Mouse (Mus musculus): Measurements from ENCODE around the gene Pld1. TPM values are rescaled to one million over a fixed set of nuclear protein-coding genes. Genes with fewer than 3 reads are reported as not detected.

The Pld1 gene
- polyA plus RNA-seq, 1 experiment from 2014 or later = 5.0 TPM

DNA sequence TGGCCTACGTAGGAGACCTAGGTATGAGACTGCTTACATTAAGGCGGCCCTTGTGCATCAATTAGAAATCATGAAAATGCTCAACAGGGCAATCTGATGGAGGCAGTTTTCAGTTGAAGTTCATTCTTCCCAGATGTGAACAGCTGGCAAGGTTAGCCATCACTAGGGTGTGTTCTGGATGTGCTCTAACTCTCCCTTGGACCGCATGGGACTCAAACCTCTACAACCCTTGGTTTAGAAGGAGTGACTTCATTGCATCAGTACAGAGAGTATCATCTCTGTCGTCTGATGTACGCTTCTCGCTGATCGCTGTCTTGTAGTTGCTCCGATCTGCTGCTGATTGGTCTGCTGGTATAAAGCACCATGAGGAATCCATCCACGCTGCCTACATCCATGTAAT lies 157.0 kb downstream of the Pld1 start:
- no peak overlapping the region for H3K9ac ChIP-seq (ENCODE audit: low read depth, low read length)
- ATAC-seq (replicated peaks; ENCODE audit: low FRiP score, low read depth) (no peak), DNase-seq (ENCODE audit: low spot score) (no peak)
- no peak overlapping the region for H3K27ac ChIP-seq
- H3K9me3 ChIP-seq (replicated peaks; ENCODE audit: low read length) = no peaks in the 10 kb centered on the region
- TF ChIP-seq CTCF (IDR thresholded peaks at IDR 0.05; ENCODE audit: low read depth) = no peak
- no peaks in the 10 kb centered on the region for H3K4me1 ChIP-seq (replicated peaks; ENCODE audit: insufficient read depth, low read length)
- 95% methylated on average over 9 of the region's 9 CpGs for WGBS
- no peaks in the 10 kb centered on the region for H3K27me3 ChIP-seq (ENCODE audit: insufficient read depth, low read length)
- H3K36me3 ChIP-seq (ENCODE audit: insufficient read depth, low read length) = no peaks in the 10 kb centered on the region
- no peak overlapping the region for H3K4me2 ChIP-seq (ENCODE audit: low read length)
- H3K4me3 ChIP-seq (replicated peaks; ENCODE audit: low read depth, low read length) = no peak overlapping the region

DNA sequence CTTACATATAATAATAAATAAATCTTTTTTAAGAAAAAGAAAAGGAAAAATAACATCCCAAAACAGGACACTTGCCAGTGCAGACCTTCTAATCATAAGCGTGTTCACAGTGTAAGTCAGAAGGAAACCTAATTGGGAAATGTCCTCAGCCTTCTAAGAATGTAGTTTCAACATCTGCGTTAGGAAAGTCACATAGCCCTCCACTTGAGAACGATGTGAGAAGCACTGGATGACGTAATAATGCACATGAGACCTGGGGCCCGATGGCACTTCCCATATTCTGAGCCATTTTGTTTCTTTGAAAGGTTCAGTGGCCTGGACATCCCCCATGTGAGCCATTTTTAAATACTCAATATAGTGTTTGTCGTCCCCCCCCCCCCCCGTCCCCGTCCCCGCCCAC lies 160.7 kb downstream of the Pld1 start:
- H3K4me2 ChIP-seq (ENCODE audit: low read length) = no peak overlapping the region
- no peak overlapping the region for H3K4me3 ChIP-seq (replicated peaks; ENCODE audit: low read depth, low read length)
- 88% methylated on average over 9 of the region's 9 CpGs for WGBS
- ATAC-seq (replicated peaks; ENCODE audit: low FRiP score, low read depth) (no peak), DNase-seq (ENCODE audit: low spot score) (no peak)
- H3K9me3 ChIP-seq (replicated peaks; ENCODE audit: low read length) = no peaks in the 10 kb centered on the region
- no peaks in the 10 kb centered on the region for H3K27me3 ChIP-seq (ENCODE audit: insufficient read depth, low read length)
- H3K27ac ChIP-seq = no peak overlapping the region
- no peak overlapping the region for H3K9ac ChIP-seq (ENCODE audit: low read depth, low read length)
- TF ChIP-seq CTCF (IDR thresholded peaks at IDR 0.05; ENCODE audit: low read depth) = no peak
- no peaks in the 10 kb centered on the region for H3K4me1 ChIP-seq (replicated peaks; ENCODE audit: insufficient read depth, low read length)
- H3K36me3 ChIP-seq (ENCODE audit: insufficient read depth, low read length) = no peaks in the 10 kb centered on the region

GRCm38 (mm10) chr3:28104992-28105391 lies 166.5 kb downstream of the Pld1 start:
- H3K4me1 ChIP-seq (replicated peaks; ENCODE audit: insufficient read depth, low read length) = no peaks in the 10 kb centered on the region
- ATAC-seq (replicated peaks; ENCODE audit: low FRiP score, low read depth) (no peak), DNase-seq (ENCODE audit: low spot score) (no peak)
- no peaks in the 10 kb centered on the region for H3K9me3 ChIP-seq (replicated peaks; ENCODE audit: low read length)
- H3K27me3 ChIP-seq (ENCODE audit: insufficient read depth, low read length) = no peaks in the 10 kb centered on the region
- H3K4me3 ChIP-seq (replicated peaks; ENCODE audit: low read depth, low read length) = no peak overlapping the region
- H3K9ac ChIP-seq (ENCODE audit: low read depth, low read length) = no peak overlapping the region
- H3K36me3 ChIP-seq (ENCODE audit: insufficient read depth, low read length) = no peaks in the 10 kb centered on the region
- no peak overlapping the region for H3K27ac ChIP-seq
- H3K4me2 ChIP-seq (ENCODE audit: low read length) = no peak overlapping the region
- TF ChIP-seq CTCF (IDR thresholded peaks at IDR 0.05; ENCODE audit: low read depth) = no peak
- 68% methylated on average over 1 of the region's 1 CpGs for WGBS

GRCm38 (mm10) chr3:28107446-28108004 lies 169.0 kb downstream of the Pld1 start:
- no peak overlapping the region for H3K4me3 ChIP-seq (replicated peaks; ENCODE audit: low read depth, low read length)
- no peak overlapping the region for H3K4me2 ChIP-seq (ENCODE audit: low read length)
- peak; percentile 93 for TF ChIP-seq CTCF (IDR thresholded peaks at IDR 0.05; ENCODE audit: low read depth)
- ATAC-seq (replicated peaks; ENCODE audit: low FRiP score, low read depth) (peak; percentile 75; the same call in 1 of the 2 replicates), DNase-seq (ENCODE audit: low spot score) (peak; percentile 90)
- no peaks in the 10 kb centered on the region for H3K9me3 ChIP-seq (replicated peaks; ENCODE audit: low read length)
- H3K9ac ChIP-seq (ENCODE audit: low read depth, low read length) = no peak overlapping the region
- H3K27me3 ChIP-seq (ENCODE audit: insufficient read depth, low read length) = no peaks in the 10 kb centered on the region
- H3K36me3 ChIP-seq (ENCODE audit: insufficient read depth, low read length) = peaks cover under 1% of the 10 kb centered on the region; the same call in 1 of the 2 replicates
- 24% methylated on average over 6 of the region's 6 CpGs for WGBS
- 0 out of 2 replicates have a peak overlapping the region, but pooled peaks have one; percentile 2 for H3K27ac ChIP-seq
- no peaks in the 10 kb centered on the region for H3K4me1 ChIP-seq (replicated peaks; ENCODE audit: insufficient read depth, low read length)

- TF ChIP-seq CTCF (IDR thresholded peaks at IDR 0.05; ENCODE audit: low read depth) = no peak
- no peak overlapping the region for H3K9ac ChIP-seq (ENCODE audit: low read depth, low read length)
- no peaks in the 10 kb centered on the region for H3K9me3 ChIP-seq (replicated peaks; ENCODE audit: low read length)
- no peaks in the 10 kb centered on the region for H3K4me1 ChIP-seq (replicated peaks; ENCODE audit: insufficient read depth, low read length)
- 60% methylated on average over 5 of the region's 5 CpGs for WGBS
- peaks cover 3% of the 10 kb centered on the region; the same call in 1 of the 2 replicates for H3K36me3 ChIP-seq (ENCODE audit: insufficient read depth, low read length)
- ATAC-seq (replicated peaks; ENCODE audit: low FRiP score, low read depth) (no peak), DNase-seq (ENCODE audit: low spot score) (no peak)
- H3K27me3 ChIP-seq (ENCODE audit: insufficient read depth, low read length) = no peaks in the 10 kb centered on the region
- no peak overlapping the region for H3K4me3 ChIP-seq (replicated peaks; ENCODE audit: low read depth, low read length)
- H3K27ac ChIP-seq = no peak overlapping the region
- H3K4me2 ChIP-seq (ENCODE audit: low read length) = no peak overlapping the region
Measured at GRCm38 (mm10) chr3:28111516-28111915, 173.0 kb downstream of the Pld1 start.

DNA sequence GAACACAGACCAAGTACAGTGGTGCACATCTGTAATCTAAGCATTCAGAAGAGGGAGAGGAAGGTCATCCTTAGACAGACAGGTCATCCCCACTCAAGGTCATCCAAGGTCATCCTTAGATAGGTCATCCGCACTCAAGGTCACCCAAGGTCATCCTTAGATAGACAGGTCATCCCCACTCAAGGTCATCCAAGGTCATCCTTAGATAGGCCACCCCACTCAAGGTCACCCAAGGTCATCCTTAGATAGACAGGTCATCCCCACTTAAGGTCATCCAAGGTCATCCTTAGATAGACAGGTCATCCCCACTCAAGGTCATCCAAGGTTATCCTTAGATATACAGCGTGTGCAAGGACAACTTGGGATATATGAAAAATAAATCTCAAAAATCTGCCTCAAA lies 175.4 kb downstream of the Pld1 start:
- Histone ChIP-seq H3K27me3 (ENCODE audit: insufficient read depth, low read length) (no peaks in the 10 kb centered on the region), H3K9ac (ENCODE audit: low read depth, low read length) (no peak overlapping the region), H3K36me3 (ENCODE audit: insufficient read depth, low read length) (peaks cover 3% of the 10 kb centered on the region; the same call in 1 of the 2 replicates), H3K27ac (no peak overlapping the region), H3K4me2 (ENCODE audit: low read length) (no peak overlapping the region), H3K4me3 (replicated peaks; ENCODE audit: low read depth, low read length) (no peak overlapping the region), H3K4me1 (replicated peaks; ENCODE audit: insufficient read depth, low read length) (no peaks in the 10 kb centered on the region), H3K9me3 (replicated peaks; ENCODE audit: low read length) (no peaks in the 10 kb centered on the region)
- TF ChIP-seq CTCF (IDR thresholded peaks at IDR 0.05; ENCODE audit: low read depth) = no peak
- DNase-seq (ENCODE audit: low spot score) (no peak), ATAC-seq (replicated peaks; ENCODE audit: low FRiP score, low read depth) (no peak; the same call in 1 of the 2 replicates)
- WGBS = 100% methylated on average over 2 of the region's 2 CpGs

GRCm38 (mm10) chr3:28141716-28142115 lies 203.2 kb downstream of the Pld1 start:
- no peak overlapping the region for H3K4me2 ChIP-seq (ENCODE audit: low read length)
- H3K36me3 ChIP-seq (ENCODE audit: insufficient read depth, low read length) = no peaks in the 10 kb centered on the region
- no peak overlapping the region for H3K27ac ChIP-seq
- no peak overlapping the region for H3K9ac ChIP-seq (ENCODE audit: low read depth, low read length)
- WGBS = 77% methylated on average over 5 of the region's 5 CpGs
- H3K9me3 ChIP-seq (replicated peaks; ENCODE audit: low read length) = no peaks in the 10 kb centered on the region
- DNase-seq (ENCODE audit: low spot score) = no peak
- no peak for TF ChIP-seq CTCF (IDR thresholded peaks at IDR 0.05; ENCODE audit: low read depth)
- ATAC-seq (replicated peaks; ENCODE audit: low FRiP score, low read depth) = no peak
- H3K4me3 ChIP-seq (replicated peaks; ENCODE audit: low read depth, low read length) = no peak overlapping the region
- H3K27me3 ChIP-seq (ENCODE audit: insufficient read depth, low read length) = no peaks in the 10 kb centered on the region
- H3K4me1 ChIP-seq (replicated peaks; ENCODE audit: insufficient read depth, low read length) = no peaks in the 10 kb centered on the region

Data from kidney, postnatal 0 days (tissue).